Mouse (Mus musculus) stomach, postnatal 0 days (tissue): ENCODE data around the gene Pias3. TPM values are rescaled to one million over a fixed set of nuclear protein-coding genes. Genes with fewer than 3 reads are reported as not detected.

Experiments
- ATAC-seq: fragments of 200-750 bp; cut with Nextera tagmentation; 2 replicates; pipeline ENCODE4 v1.8.0; 2017; ENCODE audit not compliant: low FRiP score, low TSS enrichment
- DNase-seq: peaks from one replicate; pipeline ENCODE4 v3.0.0-alpha.2; 2016; ENCODE audit warnings: low spot score
- H3K27ac ChIP-seq: fragments of 300-500 bp; sonication (generic); replicated peaks from 2 replicates; pipeline ENCODE4 v1.5.1; 2014; ENCODE audit warnings: mild to moderate bottlenecking, control low read depth
- H3K27me3 ChIP-seq: fragments of 300-500 bp; sonication (generic); 2 replicates; pipeline ENCODE4 v1.6.1; 2014; ENCODE audit warnings: low read length; ENCODE audit not compliant: control insufficient read depth, insufficient read depth
- H3K36me3 ChIP-seq: fragments of 300-500 bp; sonication (generic); 2 replicates; pipeline ENCODE4 v1.6.1; 2014; ENCODE audit warnings: low read length, mixed read lengths; ENCODE audit not compliant: control insufficient read depth, insufficient read depth
- H3K4me1 ChIP-seq: fragments of 300-500 bp; sonication (generic); replicated peaks from 2 replicates; pipeline ENCODE4 v1.6.1; 2014; ENCODE audit warnings: antibody characterized with exemption; ENCODE audit not compliant: control insufficient read depth, insufficient read depth
- H3K4me2 ChIP-seq: fragments of 300-500 bp; sonication (generic); replicated peaks from 2 replicates; pipeline ENCODE4 v1.6.1; 2014; ENCODE audit warnings: low read depth, mild to moderate bottlenecking, control low read depth, moderate library complexity
- H3K4me3 ChIP-seq: fragments of 300-500 bp; sonication (generic); 2 replicates; pipeline ENCODE4 v1.5.1; 2014; ENCODE audit warnings: low read depth, low read length, control low read depth
- H3K9ac ChIP-seq: fragments of 300-500 bp; sonication (generic); 2 replicates; pipeline ENCODE4 v1.6.1; 2014; ENCODE audit warnings: mild to moderate bottlenecking, low read length, control low read depth, mixed read lengths
- H3K9me3 ChIP-seq: fragments of 300-500 bp; sonication (generic); 2 replicates; pipeline ENCODE4 v1.6.1; 2016; ENCODE audit warnings: low read length; ENCODE audit not compliant: control insufficient read depth
- CTCF ChIP-seq: IDR thresholded peaks from 2 replicates; pipeline ENCODE4 v1.5.1; 2016; ENCODE audit warnings: antibody characterized with exemption, low read depth, mild to moderate bottlenecking, moderate library complexity
- EP300 ChIP-seq: optimal IDR thresholded peaks from 2 replicates; pipeline ENCODE3; 2016; ENCODE audit warnings: antibody characterized with exemption
- WGBS: fragments of 180-500 bp; shearing (Covaris S2); extraction: QIAGEN DNeasy Blood & Tissue Kit; methylation state at CpG from one replicate; pipeline ENCODE4 v1.1.7; 2014; 5-methylcytosine and 5-hydroxymethylcytosine counted together
- polyA plus RNA-seq: library from polyadenylated mRNA; unstranded; fragments of >200 nt; fragmentation: Nextera tagmentation; extraction: Ambion mirVana; gene quantifications from 2 replicates; pipeline ENCODE4 v1.2.1, GENCODE M21; 2015

Pias3 gene
- polyA plus RNA-seq, 1 experiment from 2014 or later, result 23.4 TPM

DNA sequence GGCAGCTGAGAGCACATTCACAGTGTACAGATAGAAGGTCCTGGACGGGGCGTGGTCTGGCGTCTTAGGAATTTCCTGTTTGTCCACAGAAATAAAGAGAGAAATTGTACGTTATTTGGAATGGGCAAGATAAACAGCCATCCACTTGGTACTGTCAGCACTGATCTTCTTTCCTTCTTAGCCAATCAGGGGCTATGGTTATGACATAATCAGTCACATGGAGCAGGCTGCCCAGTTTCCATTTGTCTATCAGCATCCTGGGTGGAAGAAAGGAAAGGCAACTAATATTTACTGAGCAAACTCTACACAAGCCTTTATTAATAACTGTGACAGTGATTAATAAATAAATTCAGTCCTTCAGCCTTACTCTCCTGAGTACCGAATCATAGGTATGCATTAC is 18.1 kb downstream of the Pias3 start:
- Histone ChIP-seq H3K27me3 (no peaks in the 10 kb centered on the region), H3K27ac (no peak overlapping the region), H3K4me3 (no peak overlapping the region), H3K4me2 (no peak overlapping the region), H3K36me3 (peaks cover 19% of the 10 kb centered on the region), H3K4me1 (no peaks in the 10 kb centered on the region), H3K9ac (no peak overlapping the region), H3K9me3 (no peaks in the 10 kb centered on the region)
- WGBS, result 75% methylated on average over 5 of the region's 5 CpGs
- no peak for TF ChIP-seq CTCF
- no peak for TF ChIP-seq EP300
- no peak for DNase-seq
- 0 out of 2 replicates have a peak, but pooled peaks have one; percentile 13 for ATAC-seq

DNA sequence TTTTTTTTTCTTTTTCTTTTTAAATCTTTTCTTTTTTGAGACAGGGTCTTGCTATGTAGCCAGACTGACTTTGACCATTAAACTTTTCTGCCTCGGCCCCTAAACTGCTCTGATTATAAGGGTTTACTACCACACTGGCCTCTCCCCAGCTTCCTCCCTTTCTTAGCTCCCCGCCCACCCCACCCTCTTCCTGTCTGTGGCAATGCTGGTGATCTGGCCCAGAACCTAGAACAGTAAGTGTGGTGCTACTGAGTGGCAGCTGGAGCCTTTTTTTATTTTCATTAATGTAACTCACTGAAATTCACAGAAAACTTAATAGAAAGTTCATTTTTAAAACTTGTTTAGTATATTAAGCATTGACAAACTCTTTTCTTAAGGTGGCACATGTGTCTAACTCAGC is 19.7 kb downstream of the Pias3 start:
- Histone ChIP-seq H3K27me3 (no peaks in the 10 kb centered on the region), H3K4me1 (no peaks in the 10 kb centered on the region), H3K4me2 (no peak overlapping the region), H3K36me3 (peaks cover 16% of the 10 kb centered on the region), H3K27ac (no peak overlapping the region), H3K9me3 (no peaks in the 10 kb centered on the region), H3K4me3 (no peak overlapping the region), H3K9ac (no peak overlapping the region)
- DNase-seq (no peak), ATAC-seq (no peak)
- TF ChIP-seq EP300 (no peak), CTCF (no peak)
- WGBS, result 80% methylated on average over 2 of the region's 2 CpGs

DNA sequence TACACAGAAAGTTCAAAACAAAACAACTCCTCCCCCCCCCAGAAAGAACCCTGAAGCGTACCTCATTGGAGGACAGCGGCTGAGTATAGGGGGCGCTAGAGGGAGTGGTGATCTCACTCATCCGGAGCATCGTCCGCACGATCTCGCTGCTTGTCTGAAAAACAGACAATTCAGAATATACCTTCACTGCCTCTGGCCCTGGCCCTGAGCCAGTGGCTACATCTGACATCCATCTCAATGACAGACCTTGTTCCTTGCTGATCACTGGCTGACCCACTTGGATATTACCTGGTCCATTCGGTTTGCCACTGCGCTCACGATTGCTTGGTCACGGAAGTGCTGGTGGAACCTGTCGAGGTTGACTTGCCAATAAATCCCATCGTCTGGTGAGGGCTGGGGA is 23.0 kb downstream of the Pias3 start:
- H3K9ac ChIP-seq, result no peak overlapping the region
- TF ChIP-seq EP300, result no peak
- TF ChIP-seq CTCF, result peak; percentile 63

DNA sequence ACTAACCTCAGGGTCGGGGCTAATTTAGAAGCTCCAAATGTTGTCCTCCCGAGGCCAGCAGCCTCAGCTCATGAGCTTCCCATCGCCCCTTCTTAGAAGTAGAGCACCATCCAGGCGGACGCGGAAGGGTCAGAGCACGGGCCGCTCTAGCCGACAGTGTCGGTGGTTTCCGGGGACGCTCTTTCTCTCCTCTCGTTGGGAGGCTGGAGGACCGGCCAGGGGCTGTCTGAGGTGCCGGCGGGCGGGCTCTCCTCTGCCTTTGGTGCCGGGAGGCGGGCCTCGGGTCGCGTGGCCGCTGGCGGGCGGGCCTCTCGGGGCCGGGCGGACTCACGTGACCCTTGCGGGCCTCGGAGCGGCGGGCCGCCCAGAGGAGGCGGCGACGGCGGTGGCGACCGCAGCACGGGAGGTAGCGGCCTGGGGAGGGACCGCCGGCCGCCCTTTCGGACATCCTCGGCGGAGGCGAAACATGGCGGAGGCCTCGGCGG is 31.2 kb downstream of the Pias3 start, which contains the start of the genes Polr3c and Rnf115:
Gene Polr3c, minus strand, starts transcription at position 286 of the 485 bp plus-strand sequence.
Gene Rnf115, plus strand, starts transcription at position 322 of the 485 bp plus-strand sequence.
- Histone ChIP-seq H3K9me3 (no peaks in the 10 kb centered on the region), H3K9ac (peak within 1 kb of the TSS; percentile 84), H3K27me3 (no peaks in the 10 kb centered on the region), H3K4me1 (no peaks in the 10 kb centered on the region), H3K4me2 (peak within 1 kb of the TSS; percentile 55), H3K27ac (peak within 1 kb of the TSS; percentile 90), H3K36me3 (peaks cover 5% of the 10 kb centered on the region), H3K4me3 (peak within 1 kb of the TSS; percentile 88)
- peak; percentile 98 for ATAC-seq
- DNase-seq, result peak; percentile 98
- TF ChIP-seq EP300 (no peak), CTCF (no peak)
- whole genome bisulfite sequencing, result 1% methylated on average over 21 of the region's 52 CpGs

More for the DNA sequence above, 23.0 kb downstream of the Pias3 start:
- ATAC-seq (peak; percentile 34; the same call in 1 of the 2 replicates), DNase-seq (peak; percentile 43)
- no peak overlapping the region for H3K27ac ChIP-seq
- no peaks in the 10 kb centered on the region for H3K27me3 ChIP-seq
- H3K9me3 ChIP-seq, result no peaks in the 10 kb centered on the region
- peaks cover 11% of the 10 kb centered on the region for H3K36me3 ChIP-seq
- no peak overlapping the region for H3K4me2 ChIP-seq
- no peak overlapping the region for H3K4me3 ChIP-seq
- no peaks in the 10 kb centered on the region for H3K4me1 ChIP-seq
- 52% methylated on average over 14 of the region's 14 CpGs for WGBS

DNA sequence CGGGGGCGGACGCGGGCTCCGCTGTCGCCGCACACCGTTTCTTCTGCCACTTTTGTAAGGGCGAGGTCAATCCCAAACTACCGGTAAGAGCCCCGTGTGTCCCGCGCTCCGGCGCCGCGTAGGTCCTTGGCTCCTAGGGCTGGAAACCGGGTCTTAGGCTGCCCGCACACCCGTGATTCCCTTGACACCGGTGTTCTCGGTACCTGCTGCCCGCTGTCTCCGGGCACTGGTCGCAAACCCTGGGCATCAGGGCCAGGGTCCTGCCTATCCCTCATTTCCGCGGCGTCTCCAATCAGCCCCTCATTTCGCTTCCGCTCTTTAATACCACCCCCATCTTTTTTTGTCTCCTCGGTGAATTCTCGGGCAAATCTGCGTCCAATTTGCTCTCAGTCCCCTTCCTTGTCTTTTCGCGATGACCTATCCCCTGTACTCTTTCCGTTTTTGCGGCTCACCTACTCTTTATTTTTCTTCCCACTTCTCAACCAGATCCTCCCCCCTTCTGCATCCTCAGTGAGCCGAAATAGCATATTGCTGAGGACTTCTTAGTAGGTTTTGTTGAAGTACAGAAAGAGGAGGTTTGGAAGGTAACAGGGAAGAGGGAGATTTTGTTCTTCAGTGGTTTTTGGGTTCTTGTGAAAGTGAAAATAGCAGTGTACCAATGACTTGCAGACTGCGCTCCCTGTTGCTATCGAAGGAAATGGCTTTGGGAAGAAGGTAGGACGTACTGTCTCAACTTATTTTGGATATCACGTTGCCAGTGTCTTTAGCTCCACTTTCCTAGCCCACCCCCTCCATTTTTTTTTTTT is 31.8 kb downstream of the Pias3 start:
- Histone ChIP-seq H3K4me1 (no peaks in the 10 kb centered on the region), H3K9me3 (no peaks in the 10 kb centered on the region), H3K36me3 (no peaks in the 10 kb centered on the region; the same call in 1 of the 2 replicates), H3K4me3 (peak overlapping the region; percentile 88), H3K27ac (peak overlapping the region; percentile 90), H3K9ac (peak overlapping the region; percentile 84), H3K27me3 (no peaks in the 10 kb centered on the region), H3K4me2 (peak overlapping the region; percentile 55)
- DNase-seq (no peak), ATAC-seq (peak; percentile 46)
- under 1% methylated on average over 35 of the region's 42 CpGs for WGBS
- TF ChIP-seq CTCF (no peak), EP300 (no peak)
